Mouse (Mus musculus): ENCODE measurements at regions not wholly inside any gene's neighbourhood (a gene's known extent, or its start where the extent isn't known, plus 50 kb on each side); places are given as distances from the start of the nearest gene placed in this dataset.

- TF ChIP-seq CTCF (IDR thresholded peaks at IDR 0.05; ENCODE audit: borderline replicate concordance, insufficient read depth, low read length) (no peak), POLR2A (IDR thresholded peaks at IDR 0.05; ENCODE audit: low read depth, low read length) (no peak)
- H3K27ac ChIP-seq (ENCODE audit: insufficient read depth, low read length): no peak overlapping the region
- no peak overlapping the region for H3K4me3 ChIP-seq (ENCODE audit: insufficient read depth, low read length)
- no peaks in the 10 kb centered on the region for H3K4me1 ChIP-seq (ENCODE audit: control insufficient read depth, insufficient read depth, low read length)
Observed at GRCm38 (mm10) chr5:96914696-96915404, 82.6 kb upstream of the Bmp2k start.

- TF ChIP-seq CTCF (IDR thresholded peaks at IDR 0.05; ENCODE audit: borderline replicate concordance, insufficient read depth, low read length) (no peak), POLR2A (IDR thresholded peaks at IDR 0.05; ENCODE audit: low read depth, low read length) (no peak)
- no peak overlapping the region for H3K27ac ChIP-seq (ENCODE audit: insufficient read depth, low read length)
- H3K4me1 ChIP-seq (ENCODE audit: control insufficient read depth, insufficient read depth, low read length): no peaks in the 10 kb centered on the region
Observed at GRCm38 (mm10) chr5:96916897-96917296, 80.6 kb upstream of the Bmp2k start.

GRCm38 (mm10) chr5:96917596-96918258 lies 79.8 kb upstream of the Bmp2k start:
- no peak overlapping the region for H3K27ac ChIP-seq (ENCODE audit: insufficient read depth, low read length)
- no peak overlapping the region for H3K4me3 ChIP-seq (ENCODE audit: insufficient read depth, low read length)
- no peak for TF ChIP-seq POLR2A (IDR thresholded peaks at IDR 0.05; ENCODE audit: low read depth, low read length)
- no peak for TF ChIP-seq CTCF (IDR thresholded peaks at IDR 0.05; ENCODE audit: borderline replicate concordance, insufficient read depth, low read length)
- no peaks in the 10 kb centered on the region for H3K4me1 ChIP-seq (ENCODE audit: control insufficient read depth, insufficient read depth, low read length)

More at GRCm38 (mm10) chr5:96916897-96917296, 80.6 kb upstream of the Bmp2k start:
- H3K4me3 ChIP-seq (ENCODE audit: insufficient read depth, low read length): no peak overlapping the region

- H3K27ac ChIP-seq (ENCODE audit: insufficient read depth, low read length): no peak overlapping the region
- TF ChIP-seq POLR2A (IDR thresholded peaks at IDR 0.05; ENCODE audit: low read depth, low read length): no peak
- H3K4me1 ChIP-seq (ENCODE audit: control insufficient read depth, insufficient read depth, low read length): no peaks in the 10 kb centered on the region
- no peak overlapping the region for H3K4me3 ChIP-seq (ENCODE audit: insufficient read depth, low read length)
Observed at GRCm38 (mm10) chr5:96919149-96919548, 78.3 kb upstream of the Bmp2k start.

- no peak for TF ChIP-seq CTCF (IDR thresholded peaks at IDR 0.05; ENCODE audit: borderline replicate concordance, insufficient read depth, low read length)
- no peak for TF ChIP-seq POLR2A (IDR thresholded peaks at IDR 0.05; ENCODE audit: low read depth, low read length)
- H3K4me3 ChIP-seq (ENCODE audit: insufficient read depth, low read length): no peak overlapping the region
- no peaks in the 10 kb centered on the region for H3K4me1 ChIP-seq (ENCODE audit: control insufficient read depth, insufficient read depth, low read length)
- no peak overlapping the region for H3K27ac ChIP-seq (ENCODE audit: insufficient read depth, low read length)
Observed at GRCm38 (mm10) chr5:96921037-96921436, 76.5 kb upstream of the Bmp2k start.

GRCm38 (mm10) chr5:96921511-96921910 lies 76.0 kb upstream of the Bmp2k start:
- TF ChIP-seq POLR2A (IDR thresholded peaks at IDR 0.05; ENCODE audit: low read depth, low read length) (no peak), CTCF (IDR thresholded peaks at IDR 0.05; ENCODE audit: borderline replicate concordance, insufficient read depth, low read length) (no peak)
- Histone ChIP-seq H3K4me3 (ENCODE audit: insufficient read depth, low read length) (no peak overlapping the region), H3K27ac (ENCODE audit: insufficient read depth, low read length) (no peak overlapping the region), H3K4me1 (ENCODE audit: control insufficient read depth, insufficient read depth, low read length) (no peaks in the 10 kb centered on the region)

GRCm38 (mm10) chr5:96921973-96922715 lies 75.3 kb upstream of the Bmp2k start:
- Histone ChIP-seq H3K4me3 (ENCODE audit: insufficient read depth, low read length) (no peak overlapping the region), H3K27ac (ENCODE audit: insufficient read depth, low read length) (no peak overlapping the region)

GRCm38 (mm10) chr5:96922716-96923076 lies 74.8 kb upstream of the Bmp2k start:
- no peak for TF ChIP-seq CTCF (IDR thresholded peaks at IDR 0.05; ENCODE audit: borderline replicate concordance, insufficient read depth, low read length)
- TF ChIP-seq POLR2A (IDR thresholded peaks at IDR 0.05; ENCODE audit: low read depth, low read length): no peak
- no peak overlapping the region for H3K27ac ChIP-seq (ENCODE audit: insufficient read depth, low read length)
- no peaks in the 10 kb centered on the region for H3K4me1 ChIP-seq (ENCODE audit: control insufficient read depth, insufficient read depth, low read length)
- H3K4me3 ChIP-seq (ENCODE audit: insufficient read depth, low read length): no peak overlapping the region

More at GRCm38 (mm10) chr5:96921973-96922715, 75.3 kb upstream of the Bmp2k start:
- TF ChIP-seq CTCF (IDR thresholded peaks at IDR 0.05; ENCODE audit: borderline replicate concordance, insufficient read depth, low read length) (no peak), POLR2A (IDR thresholded peaks at IDR 0.05; ENCODE audit: low read depth, low read length) (no peak)
- H3K4me1 ChIP-seq (ENCODE audit: control insufficient read depth, insufficient read depth, low read length): no peaks in the 10 kb centered on the region

- H3K4me3 ChIP-seq (ENCODE audit: insufficient read depth, low read length): no peak overlapping the region
- TF ChIP-seq POLR2A (IDR thresholded peaks at IDR 0.05; ENCODE audit: low read depth, low read length) (no peak), CTCF (IDR thresholded peaks at IDR 0.05; ENCODE audit: borderline replicate concordance, insufficient read depth, low read length) (no peak)
- H3K27ac ChIP-seq (ENCODE audit: insufficient read depth, low read length): no peak overlapping the region
- no peaks in the 10 kb centered on the region for H3K4me1 ChIP-seq (ENCODE audit: control insufficient read depth, insufficient read depth, low read length)
Observed at GRCm38 (mm10) chr5:96923526-96923925, 74.0 kb upstream of the Bmp2k start.
